Mouse (Mus musculus): ENCODE measurements around the gene H2-Q1. TPM values are rescaled to one million over a fixed set of nuclear protein-coding genes. Genes with fewer than 3 reads are reported as not detected.
"Not testable (repeated sequence)": the region's sequence is repeated elsewhere in the genome, so short reads cannot be mapped to it uniquely, and the experiment has no call there.

The H2-Q1 gene
- polyA plus RNA-seq, 1 experiment from 2014 or later, result not detected

DNA sequence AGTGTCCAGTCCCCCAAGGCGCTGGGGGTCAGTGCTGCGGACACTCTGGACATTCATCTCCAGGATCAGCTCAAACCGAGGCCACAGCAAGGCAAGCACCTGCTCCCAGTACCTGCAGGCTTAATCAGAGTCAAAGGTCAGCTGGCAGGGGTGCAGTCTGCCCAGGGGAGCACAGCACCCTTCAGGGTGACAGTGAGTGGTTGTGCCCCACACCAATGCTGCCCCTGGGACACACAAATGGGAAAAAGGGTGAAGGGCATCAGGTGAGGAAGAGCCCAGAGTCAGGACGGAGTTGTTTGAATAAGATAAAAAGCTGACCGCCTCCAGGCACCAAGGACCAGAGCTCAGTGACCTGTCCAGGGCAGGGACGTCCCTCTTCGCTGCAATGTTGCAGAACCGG lies 15.3 kb upstream of the H2-Q1 start:
- H3K79me2 ChIP-seq (ENCODE audit: inconsistent target); H3K36me3 ChIP-seq (ENCODE audit: inconsistent target); H3K27ac ChIP-seq; H3K4me3 ChIP-seq (ENCODE audit: inconsistent target): not testable (repeated sequence)
- 89% methylated on average over 6 of the region's 8 CpGs for WGBS (ENCODE audit: missing documents)

DNA sequence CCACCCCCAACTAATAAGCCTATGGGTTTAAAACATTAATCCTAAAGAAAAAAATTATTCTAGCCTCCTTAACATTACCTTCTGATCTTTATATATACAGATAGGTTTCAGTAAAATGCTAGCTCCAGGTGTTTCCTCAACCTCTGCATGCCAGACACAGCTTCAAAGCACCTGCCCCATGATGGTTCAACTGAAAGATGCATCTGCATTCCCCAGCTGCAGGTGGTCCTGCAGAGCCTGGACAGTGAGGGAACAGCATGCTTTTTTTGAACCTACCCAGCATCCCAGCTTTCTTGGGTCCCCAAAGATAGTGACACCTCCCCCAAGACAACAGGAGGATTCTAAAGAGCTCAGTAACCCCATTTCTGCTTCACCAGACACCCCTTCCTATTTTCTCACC lies 1.5 kb upstream of the H2-Q1 start:
- no peak overlapping the region for H3K4me3 ChIP-seq (ENCODE audit: inconsistent target)
- no peak overlapping the region for H3K27ac ChIP-seq
- no peaks in the 10 kb centered on the region for H3K79me2 ChIP-seq (ENCODE audit: inconsistent target)
- H3K36me3 ChIP-seq (ENCODE audit: inconsistent target), result no peaks in the 10 kb centered on the region

DNA sequence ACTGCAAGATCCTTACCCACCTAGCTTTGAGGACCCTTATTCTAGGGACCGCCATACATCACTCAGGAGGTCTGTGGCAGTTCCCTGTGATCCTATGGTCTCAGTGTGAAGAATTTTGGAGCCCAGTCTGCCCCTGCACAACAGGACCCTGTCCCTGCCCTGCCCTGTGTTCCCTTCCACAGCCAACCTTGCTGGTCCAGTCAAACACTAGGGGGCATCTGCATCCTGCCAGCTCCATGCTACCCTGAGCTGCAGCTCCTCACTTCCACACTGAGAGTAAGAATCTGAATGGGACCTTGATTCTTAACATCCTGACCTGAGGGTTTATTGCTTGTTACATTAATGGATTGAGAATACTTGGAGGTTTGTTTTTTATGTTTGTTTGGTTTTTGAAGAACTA lies 4.9 kb downstream of the H2-Q1 start:
- 75% methylated on average over 1 of the region's 1 CpGs for WGBS (ENCODE audit: missing documents)
- not testable (repeated sequence) for H3K36me3 ChIP-seq (ENCODE audit: inconsistent target); H3K4me3 ChIP-seq (ENCODE audit: inconsistent target); H3K27ac ChIP-seq; H3K79me2 ChIP-seq (ENCODE audit: inconsistent target)

DNA sequence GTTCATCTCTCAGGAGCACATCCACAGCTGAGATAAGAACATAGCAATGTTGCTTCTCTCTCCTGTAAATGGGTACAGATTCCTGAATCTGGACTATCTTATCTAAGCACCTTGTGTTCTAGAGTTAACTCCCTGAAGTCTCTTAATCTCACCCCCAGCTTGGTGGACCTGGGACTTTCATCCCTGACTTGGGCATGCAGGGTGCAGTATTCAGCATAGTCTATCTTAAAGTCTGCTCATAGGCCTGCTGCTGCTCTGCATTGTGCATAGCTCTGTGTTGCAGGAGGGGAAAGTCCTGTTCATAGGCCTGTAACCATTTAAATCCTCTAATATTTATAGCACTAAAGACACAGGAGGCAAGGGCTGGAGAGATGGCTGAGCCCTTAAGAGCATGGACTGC lies 5.8 kb downstream of the H2-Q1 start:
- not testable (repeated sequence) for H3K27ac ChIP-seq; H3K36me3 ChIP-seq (ENCODE audit: inconsistent target); H3K4me3 ChIP-seq (ENCODE audit: inconsistent target); H3K79me2 ChIP-seq (ENCODE audit: inconsistent target)

DNA sequence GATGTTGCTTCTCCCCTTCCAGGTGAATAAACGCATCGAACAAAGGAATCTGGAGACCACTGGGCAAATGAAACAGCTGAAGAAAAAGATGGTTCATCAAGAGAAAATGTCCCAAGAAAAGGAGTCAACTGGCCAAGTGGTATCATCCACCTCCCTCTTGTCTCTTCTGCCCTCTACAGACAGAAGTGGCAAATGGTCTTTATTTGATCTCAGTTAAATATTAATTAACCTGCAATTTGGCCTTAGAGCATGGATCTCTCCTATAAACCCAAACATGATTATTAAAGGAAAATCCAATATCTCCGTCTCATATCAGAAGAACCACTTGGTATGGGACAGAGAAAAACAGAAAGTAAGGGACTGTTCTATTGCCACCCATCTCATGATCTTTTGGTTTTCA lies 9.5 kb downstream of the H2-Q1 start:
- not testable (repeated sequence) for H3K79me2 ChIP-seq (ENCODE audit: inconsistent target); H3K27ac ChIP-seq; H3K4me3 ChIP-seq (ENCODE audit: inconsistent target); H3K36me3 ChIP-seq (ENCODE audit: inconsistent target)
- WGBS (ENCODE audit: missing documents), result 92% methylated on average over 3 of the region's 3 CpGs

DNA sequence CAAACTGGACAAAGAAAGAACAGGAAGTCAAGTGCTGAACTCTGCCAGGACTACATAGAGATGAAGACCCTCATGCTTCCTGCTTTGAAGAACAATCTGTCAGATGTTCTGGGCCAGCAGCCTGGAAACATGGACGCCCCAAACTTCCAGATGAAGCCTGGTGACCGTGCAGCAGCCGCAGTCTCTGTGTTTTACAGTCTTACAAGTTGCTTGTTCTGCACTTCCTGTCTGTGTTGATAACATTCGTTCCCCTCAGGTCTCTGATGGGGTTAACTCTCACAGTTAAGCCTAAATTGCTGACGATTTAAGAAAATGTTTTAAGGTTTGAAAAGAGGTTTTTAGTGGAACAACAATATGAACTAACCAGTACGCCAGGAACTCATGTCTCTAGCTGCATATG lies 11.3 kb downstream of the H2-Q1 start:
- H3K36me3 ChIP-seq (ENCODE audit: inconsistent target), result not testable (repeated sequence)
- WGBS (ENCODE audit: missing documents), result 40% methylated on average over 6 of the region's 6 CpGs

DNA sequence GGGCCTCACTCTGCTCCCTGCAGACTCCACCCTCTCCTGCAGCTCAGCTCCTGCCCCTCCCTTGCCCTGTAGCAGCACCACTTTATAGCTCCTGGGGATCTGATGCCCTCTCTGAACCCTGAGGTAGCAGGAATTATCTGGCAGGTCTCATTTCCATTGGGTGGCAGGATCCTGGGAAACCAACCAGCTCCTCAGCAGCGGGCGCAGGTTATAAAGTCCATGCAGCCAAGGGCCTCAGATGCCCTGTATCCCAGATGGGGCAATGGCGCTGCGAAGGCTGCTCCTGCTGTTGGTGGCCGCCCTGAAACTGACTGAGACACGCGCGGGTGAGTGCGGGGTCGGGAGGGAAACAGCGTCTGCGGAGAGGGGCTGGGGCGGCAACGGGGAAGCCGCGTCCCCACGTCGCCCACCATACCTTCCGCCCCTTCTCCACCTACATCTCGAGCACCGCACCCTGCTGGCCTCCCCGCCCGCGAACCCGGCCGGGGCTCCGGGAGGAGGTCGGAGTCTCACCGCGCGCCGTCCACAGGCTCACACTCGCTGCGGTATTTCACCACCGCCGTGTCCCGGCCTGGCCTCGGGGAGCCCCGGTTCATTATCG lies 22.0 kb downstream of the H2-Q1 start, which contains the start of gene H2-Q2:
H2-Q2 (plus strand) TSS at position 172 of the 601 bp plus-strand sequence.
- Histone ChIP-seq H3K36me3 (ENCODE audit: inconsistent target) (no peaks in the 10 kb centered on the region), H3K79me2 (ENCODE audit: inconsistent target) (no peaks in the 10 kb centered on the region), H3K27ac (no peak within 1 kb of the TSS), H3K4me3 (ENCODE audit: inconsistent target) (no peak within 1 kb of the TSS)
- WGBS (ENCODE audit: missing documents), result 3% methylated on average over 34 of the region's 40 CpGs

More for the DNA sequence above, 11.3 kb downstream of the H2-Q1 start:
- H3K27ac ChIP-seq; H3K4me3 ChIP-seq (ENCODE audit: inconsistent target); H3K79me2 ChIP-seq (ENCODE audit: inconsistent target): not testable (repeated sequence)

DNA sequence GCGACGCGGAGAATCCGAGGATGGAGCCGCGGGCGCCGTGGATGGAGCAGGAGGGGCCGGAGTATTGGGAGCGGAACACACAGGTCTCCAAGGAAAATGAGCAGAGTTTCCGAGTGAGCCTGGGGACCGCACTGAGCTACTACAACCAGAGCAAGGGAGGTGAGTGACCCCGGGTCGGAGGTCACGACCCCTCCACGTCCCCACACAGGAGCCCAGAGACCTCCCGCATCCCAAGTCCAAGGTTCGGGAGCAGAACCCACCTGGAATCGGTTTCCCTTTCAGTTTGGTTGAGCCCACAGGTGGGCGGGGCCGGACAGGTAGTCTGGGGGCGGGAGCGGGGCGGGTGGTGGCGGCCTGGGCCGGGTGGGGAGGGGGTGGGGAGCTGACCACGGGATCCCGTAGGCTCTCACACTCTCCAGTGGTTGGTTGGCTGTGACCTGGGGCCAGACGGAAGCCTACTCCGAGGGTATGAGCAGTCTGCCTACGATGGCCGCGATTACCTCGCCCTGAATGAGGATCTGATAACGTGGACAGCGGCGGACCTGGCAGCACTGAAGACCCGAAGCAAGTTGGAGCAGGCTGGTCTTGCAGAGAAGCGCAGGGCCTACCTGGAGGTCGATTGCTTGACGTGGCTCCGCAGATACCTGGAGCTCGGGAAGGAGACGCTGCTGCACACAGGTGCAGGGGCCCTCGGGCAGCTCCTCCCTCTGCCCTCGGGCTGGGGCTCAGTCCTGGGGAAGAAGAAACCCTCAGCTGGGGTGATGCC lies 22.7 kb downstream of the H2-Q1 start:
- H3K4me3 ChIP-seq (ENCODE audit: inconsistent target), result no peak overlapping the region
- no peaks in the 10 kb centered on the region for H3K36me3 ChIP-seq (ENCODE audit: inconsistent target)
- H3K79me2 ChIP-seq (ENCODE audit: inconsistent target), result no peaks in the 10 kb centered on the region
- whole genome bisulfite sequencing (ENCODE audit: missing documents), result 5% methylated on average over 40 of the region's 46 CpGs
- no peak overlapping the region for H3K27ac ChIP-seq

DNA sequence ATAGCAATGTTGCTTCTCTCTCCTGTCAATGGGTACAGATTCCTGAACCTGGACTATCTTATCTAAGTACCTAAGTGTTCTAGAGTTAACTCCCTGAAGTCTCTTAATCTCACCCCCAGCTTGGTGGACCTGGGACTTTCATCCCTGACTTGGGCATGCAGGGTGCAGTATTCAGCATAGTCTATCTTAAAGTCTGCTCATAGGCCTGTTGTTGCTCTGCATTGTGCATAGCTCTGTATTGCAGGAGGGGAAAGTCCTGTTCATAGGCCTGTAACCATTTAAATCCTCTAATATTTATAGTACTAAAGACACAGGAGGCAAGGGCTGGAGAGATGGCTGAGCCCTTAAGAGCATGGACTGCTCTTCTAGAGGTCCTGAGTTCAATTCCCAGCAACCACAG lies 27.5 kb downstream of the H2-Q1 start:
- H3K79me2 ChIP-seq (ENCODE audit: inconsistent target); H3K4me3 ChIP-seq (ENCODE audit: inconsistent target); H3K36me3 ChIP-seq (ENCODE audit: inconsistent target); H3K27ac ChIP-seq: not testable (repeated sequence)

DNA sequence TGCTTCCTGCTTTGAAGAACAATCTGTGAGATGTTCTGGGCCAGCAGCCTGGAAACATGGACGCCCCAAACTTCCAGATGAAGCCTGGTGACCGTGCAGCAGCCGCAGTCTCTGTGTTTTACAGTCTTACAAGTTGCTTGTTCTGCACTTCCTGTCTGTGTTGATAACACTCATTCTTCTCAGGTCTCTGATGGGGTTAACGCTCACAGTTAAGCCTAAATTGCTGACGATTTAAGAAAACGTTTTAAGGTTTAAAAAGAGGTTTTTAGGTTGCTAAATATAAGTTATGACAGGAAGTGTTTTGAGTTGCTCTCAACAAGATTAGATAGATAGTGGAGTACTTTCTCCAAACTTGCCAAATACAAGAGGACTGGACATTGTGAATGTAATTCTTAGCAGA lies 33.1 kb downstream of the H2-Q1 start:
- 16% methylated on average over 5 of the region's 6 CpGs for WGBS (ENCODE audit: missing documents)
- H3K79me2 ChIP-seq (ENCODE audit: inconsistent target); H3K4me3 ChIP-seq (ENCODE audit: inconsistent target); H3K36me3 ChIP-seq (ENCODE audit: inconsistent target); H3K27ac ChIP-seq: not testable (repeated sequence)

DNA sequence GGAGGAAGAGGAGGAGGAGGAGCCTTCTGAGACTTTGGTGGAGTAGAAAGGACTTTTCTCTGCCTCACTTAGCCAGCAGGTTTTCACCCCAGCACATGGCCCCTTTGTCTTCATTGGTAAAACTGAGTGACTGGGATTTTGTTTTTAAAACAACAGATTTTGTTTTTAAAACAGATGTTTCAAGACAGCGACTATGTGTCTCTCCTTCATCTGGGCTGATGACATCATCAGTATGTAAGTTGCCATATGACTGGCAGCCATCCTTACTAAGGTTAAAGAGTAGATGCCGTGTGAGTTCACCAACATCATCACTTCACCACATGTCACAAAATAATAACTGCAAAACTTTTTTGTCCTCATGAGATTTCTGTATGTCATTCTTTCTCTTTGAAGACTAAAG lies 33.9 kb downstream of the H2-Q1 start:
- 88% methylated on average over 2 of the region's 2 CpGs for WGBS (ENCODE audit: missing documents)
- Histone ChIP-seq H3K4me3 (ENCODE audit: inconsistent target) (no peak overlapping the region), H3K36me3 (ENCODE audit: inconsistent target) (no peaks in the 10 kb centered on the region), H3K27ac (no peak overlapping the region), H3K79me2 (ENCODE audit: inconsistent target) (no peaks in the 10 kb centered on the region)

DNA sequence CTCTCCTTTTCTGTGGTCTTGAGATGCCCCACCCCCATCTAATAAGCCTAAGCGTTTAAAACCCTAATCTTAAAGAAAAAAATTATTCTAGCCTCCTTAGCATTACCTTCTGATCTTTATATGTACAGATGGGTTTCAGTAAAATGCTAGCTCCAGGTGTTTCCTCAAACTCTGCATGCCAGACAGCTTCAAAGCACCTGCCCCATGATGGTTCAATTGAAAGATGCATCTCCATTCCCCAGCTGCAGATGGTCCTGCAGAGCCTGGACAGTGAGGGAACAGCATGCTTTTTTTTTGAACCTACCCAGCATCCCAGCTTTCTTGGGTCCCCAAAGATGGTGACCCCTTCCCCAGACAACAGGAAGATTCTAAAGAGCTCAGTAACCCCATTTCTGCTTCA lies 36.9 kb downstream of the H2-Q1 start:
- no peaks in the 10 kb centered on the region for H3K79me2 ChIP-seq (ENCODE audit: inconsistent target)
- WGBS (ENCODE audit: missing documents), result 38% methylated on average over 1 of the region's 1 CpGs
- no peak overlapping the region for H3K27ac ChIP-seq
- no peak overlapping the region for H3K4me3 ChIP-seq (ENCODE audit: inconsistent target)
- no peaks in the 10 kb centered on the region for H3K36me3 ChIP-seq (ENCODE audit: inconsistent target)

DNA sequence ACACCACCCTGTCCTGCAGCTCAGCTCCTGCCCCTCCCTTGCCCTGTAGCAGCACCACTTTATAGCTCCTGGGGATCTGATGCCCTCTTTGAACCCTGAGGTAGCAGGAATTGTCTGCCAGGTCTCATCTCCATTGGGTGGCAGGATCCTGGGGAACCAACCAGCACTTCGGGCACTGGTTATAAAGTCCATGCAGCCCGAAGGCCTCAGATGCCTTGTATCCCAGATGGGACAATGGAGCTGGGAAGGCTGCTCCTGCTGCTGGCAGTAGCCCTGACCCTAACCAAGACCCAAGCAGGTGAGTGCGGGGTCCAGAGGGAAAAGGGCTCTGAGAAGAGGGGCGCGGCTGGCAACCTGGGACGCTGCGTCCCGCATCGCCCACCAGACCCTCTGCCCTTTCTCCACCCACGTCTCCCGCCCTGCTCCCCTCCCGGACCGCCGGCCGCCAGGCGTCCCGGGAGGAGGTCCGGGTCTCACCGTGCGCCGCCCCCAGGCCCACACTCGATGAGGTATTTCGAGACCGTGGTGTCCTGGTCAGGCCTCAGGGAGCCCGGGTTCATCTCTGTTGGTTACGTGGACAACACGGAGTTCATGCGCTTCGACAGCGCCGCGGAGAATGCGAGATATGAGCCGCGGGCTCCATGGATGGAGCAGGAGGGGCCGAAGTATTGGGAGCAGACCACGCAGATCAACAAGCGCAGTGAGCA lies 38.7 kb downstream of the H2-Q1 start:
- Histone ChIP-seq H3K4me3 (ENCODE audit: inconsistent target) (no peak overlapping the region), H3K27ac (no peak overlapping the region), H3K36me3 (ENCODE audit: inconsistent target) (no peaks in the 10 kb centered on the region), H3K79me2 (ENCODE audit: inconsistent target) (no peaks in the 10 kb centered on the region)
- WGBS (ENCODE audit: missing documents), result 10% methylated on average over 34 of the region's 38 CpGs

DNA sequence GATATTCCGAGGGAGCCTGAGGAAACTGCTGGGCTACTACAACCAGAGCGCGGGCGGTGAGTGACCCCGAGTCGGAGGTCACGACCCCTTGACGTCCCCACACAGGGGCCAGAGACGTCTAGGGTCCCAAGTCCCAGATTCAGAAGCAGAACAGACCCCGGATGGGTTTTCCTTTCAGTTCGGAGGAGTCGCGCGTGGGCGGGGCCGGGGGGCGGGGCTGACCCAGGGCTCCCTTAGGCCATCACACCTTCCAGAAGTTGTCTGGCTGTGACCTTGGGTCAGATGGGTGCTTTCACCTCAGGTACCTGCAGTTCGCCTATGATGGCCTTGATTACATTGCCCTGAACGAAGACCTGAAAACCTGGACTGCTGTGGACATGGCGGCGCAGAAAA lies 39.3 kb downstream of the H2-Q1 start:
- WGBS (ENCODE audit: missing documents), result 22% methylated on average over 21 of the region's 21 CpGs
- Histone ChIP-seq H3K4me3 (ENCODE audit: inconsistent target) (no peak overlapping the region), H3K36me3 (ENCODE audit: inconsistent target) (no peaks in the 10 kb centered on the region)

More for the DNA sequence above, 39.3 kb downstream of the H2-Q1 start:
- Histone ChIP-seq H3K27ac (no peak overlapping the region), H3K79me2 (ENCODE audit: inconsistent target) (no peaks in the 10 kb centered on the region)
